Mouse (Mus musculus) myocyte (in vitro differentiated cells): ENCODE results near the gene Rad1. TPM values are rescaled to one million over a fixed set of nuclear protein-coding genes. Genes with fewer than 3 reads are reported as not detected.

ENCODE experiments used
- H3K27me3 ChIP-seq: one replicate; pipeline ENCODE4 v1.6.1; 2011; ENCODE audit not compliant: control insufficient read depth, insufficient read depth, insufficient read length
- H3K36me3 ChIP-seq: one replicate; pipeline ENCODE4 v1.6.1; 2011; ENCODE audit not compliant: control insufficient read depth, insufficient read depth
- H3K4me2 ChIP-seq: one replicate; pipeline ENCODE4 v1.6.1; 2011; ENCODE audit warnings: low read depth, control low read depth
- H3K4me3 ChIP-seq: one replicate; pipeline ENCODE4 v1.5.1; 2011; ENCODE audit warnings: mild to moderate bottlenecking, control low read depth, moderate library complexity
- H3K79me2 ChIP-seq: one replicate; pipeline ENCODE4 v1.6.1; 2011; ENCODE audit not compliant: control insufficient read depth, insufficient read depth
- H3ac ChIP-seq: one replicate; pipeline ENCODE4 v1.6.1; 2011; ENCODE audit not compliant: control insufficient read depth, insufficient read length
- CEBPB ChIP-seq: IDR thresholded peaks from 2 replicates; pipeline ENCODE4 v1.6.1; 2011; ENCODE audit warnings: mild to moderate bottlenecking, moderate library complexity; ENCODE audit not compliant: poor library complexity, insufficient read depth, severe bottlenecking
- E2F4 ChIP-seq: IDR thresholded peaks from one replicate; pipeline ENCODE4 v1.6.1; 2011; ENCODE audit warnings: mild to moderate bottlenecking, control low read depth, moderate library complexity; ENCODE audit not compliant: insufficient read depth
- MAX ChIP-seq: IDR thresholded peaks from one replicate; pipeline ENCODE4 v1.6.1; 2011; ENCODE audit warnings: low read depth, mild to moderate bottlenecking, control low read depth
- MYOD1 ChIP-seq, 3 experiments: IDR thresholded peaks; one replicate each; pipeline ENCODE4 v1.6.1; 2011; ENCODE audit warnings: control low read depth in 2 of 3, low read depth in 2 of 3, mild to moderate bottlenecking in 2 of 3, moderate library complexity in 1 of 3; ENCODE audit not compliant: insufficient read length in 2 of 3, control insufficient read depth in 1 of 3
- MYOG ChIP-seq, 3 experiments: IDR thresholded peaks; one replicate each; pipeline ENCODE4 v1.6.1; 2011; ENCODE audit warnings: control low read depth in 2 of 3, low read depth in 2 of 3, mild to moderate bottlenecking in 2 of 3; ENCODE audit not compliant: insufficient read length in 2 of 3, control insufficient read depth in 1 of 3, insufficient read depth in 1 of 3
- POLR2A ChIP-seq: IDR thresholded peaks from one replicate; pipeline ENCODE4 v1.6.1; 2011; ENCODE audit warnings: low read depth, mild to moderate bottlenecking, control low read depth, moderate library complexity; ENCODE audit not compliant: insufficient read length
- POLR2AphosphoS2 ChIP-seq: IDR thresholded peaks from one replicate; pipeline ENCODE4 v1.6.1; 2011; ENCODE audit warnings: low read depth, control low read depth; ENCODE audit not compliant: insufficient read length
- REST ChIP-seq: IDR thresholded peaks from one replicate; pipeline ENCODE4 v1.6.1; 2011; ENCODE audit warnings: mild to moderate bottlenecking, control low read depth, moderate library complexity; ENCODE audit not compliant: insufficient read depth, insufficient read length
- SRF ChIP-seq: IDR thresholded peaks from one replicate; pipeline ENCODE4 v1.6.1; 2011; ENCODE audit warnings: low read depth; ENCODE audit not compliant: control insufficient read depth, insufficient read length
- TCF12 ChIP-seq: IDR thresholded peaks from one replicate; pipeline ENCODE4 v1.6.1; 2011; ENCODE audit warnings: mild to moderate bottlenecking, control low read depth; ENCODE audit not compliant: poor library complexity, insufficient read depth, severe bottlenecking
- TCF3 ChIP-seq: IDR thresholded peaks from one replicate; pipeline ENCODE4 v1.6.1; 2011; ENCODE audit warnings: low read depth, control low read depth; ENCODE audit not compliant: insufficient read length
- USF1 ChIP-seq: IDR thresholded peaks from one replicate; pipeline ENCODE4 v1.6.1; 2011; ENCODE audit warnings: low read depth, mild to moderate bottlenecking, control low read depth, moderate library complexity
- polyA plus RNA-seq: library from polyadenylated mRNA; unstranded; fragments of >200 nt; fragmentation: generic; extraction: Trizol; gene quantifications from one replicate; pipeline ENCODE4 v1.2.1, GENCODE M21; 2012; ENCODE audit warnings: missing spikeins

The Rad1 gene
- 16.6 TPM for polyA plus RNA-seq

- peak within 1 kb of the TSS; percentile 93 for H3K4me2 ChIP-seq
- peak within 1 kb of the TSS; percentile 64 for H3ac ChIP-seq
- H3K27me3 ChIP-seq = no peaks in the 10 kb centered on the region
- H3K4me3 ChIP-seq = peak within 1 kb of the TSS; percentile 93
- peaks cover 25% of the 10 kb centered on the region for H3K36me3 ChIP-seq
- peaks cover 57% of the 10 kb centered on the region for H3K79me2 ChIP-seq
- TF ChIP-seq USF1 (no peak), TCF12 (no peak), MAX (peak; percentile 93), CEBPB (0 out of 2 replicates have a peak, but pooled peaks have one; percentile 19), POLR2A (peak; percentile 89), TCF3 (no peak), POLR2AphosphoS2 (peak; percentile 88), MYOG (IDR thresholded peaks at IDR 0.05; ENCODE audit: control insufficient read depth in 1 of 3, insufficient read depth in 1 of 3, insufficient read length in 2 of 3, low read depth in 2 of 3) (peak in 2 of 3 experiments; percentile 10 to 58), REST (peak; percentile 34), MYOD1 (IDR thresholded peaks at IDR 0.05; ENCODE audit: control insufficient read depth in 1 of 3, insufficient read length in 2 of 3, low read depth in 2 of 3) (no peak), SRF (peak; percentile 83), E2F4 (peak; percentile 88)
These were observed at the start of gene Rad1, which contains the start of gene Brix1 for GRCm38 (mm10) chr15:10485484-10486364. Gene Rad1, plus strand, starts transcription at chr15:10486018. Gene Brix1, minus strand, starts transcription at chr15:10485947.

GRCm38 (mm10) chr15:10436893-10437292, 48.9 kb upstream of the Rad1 start:
- H3ac ChIP-seq = no peak overlapping the region
- no peak overlapping the region for H3K4me2 ChIP-seq
- peaks cover 12% of the 10 kb centered on the region for H3K36me3 ChIP-seq
- H3K79me2 ChIP-seq = no peaks in the 10 kb centered on the region
- H3K27me3 ChIP-seq = no peaks in the 10 kb centered on the region
- no peak for TF ChIP-seq POLR2AphosphoS2
- TF ChIP-seq REST = no peak
- TF ChIP-seq CEBPB = no peak
- no peak for TF ChIP-seq SRF
- TF ChIP-seq TCF3 = no peak
- no peak for TF ChIP-seq E2F4
- no peak for TF ChIP-seq MYOD1 (IDR thresholded peaks at IDR 0.05; ENCODE audit: control insufficient read depth in 1 of 3, insufficient read length in 2 of 3, low read depth in 2 of 3)
- TF ChIP-seq MAX = no peak
- no peak for TF ChIP-seq TCF12
- TF ChIP-seq USF1 = no peak
- no peak for TF ChIP-seq MYOG (IDR thresholded peaks at IDR 0.05; ENCODE audit: control insufficient read depth in 1 of 3, insufficient read depth in 1 of 3, insufficient read length in 2 of 3, low read depth in 2 of 3)
- no peak for TF ChIP-seq POLR2A
- no peak overlapping the region for H3K4me3 ChIP-seq

- H3K4me2 ChIP-seq = no peak overlapping the region
- H3K4me3 ChIP-seq = no peak overlapping the region
- TF ChIP-seq POLR2AphosphoS2 (no peak), E2F4 (no peak), POLR2A (no peak), SRF (no peak), MYOG (IDR thresholded peaks at IDR 0.05; ENCODE audit: control insufficient read depth in 1 of 3, insufficient read depth in 1 of 3, insufficient read length in 2 of 3, low read depth in 2 of 3) (no peak), TCF3 (no peak), TCF12 (no peak), MAX (no peak), MYOD1 (IDR thresholded peaks at IDR 0.05; ENCODE audit: control insufficient read depth in 1 of 3, insufficient read length in 2 of 3, low read depth in 2 of 3) (no peak), CEBPB (no peak), REST (no peak), USF1 (no peak)
These were observed 45.9 kb upstream of the Rad1 start for GRCm38 (mm10) chr15:10439963-10440362.

GRCm38 (mm10) chr15:10441493-10441892, 44.3 kb upstream of the Rad1 start:
- no peak for TF ChIP-seq USF1
- TF ChIP-seq POLR2A = no peak
- no peak for TF ChIP-seq POLR2AphosphoS2
- TF ChIP-seq E2F4 = no peak
- H3K27me3 ChIP-seq = no peaks in the 10 kb centered on the region
- H3K4me3 ChIP-seq = no peak overlapping the region
- H3K79me2 ChIP-seq = no peaks in the 10 kb centered on the region
- H3K36me3 ChIP-seq = peaks cover 25% of the 10 kb centered on the region
- no peak overlapping the region for H3K4me2 ChIP-seq
- no peak overlapping the region for H3ac ChIP-seq

More at GRCm38 (mm10) chr15:10439963-10440362, 45.9 kb upstream of the Rad1 start:
- Histone ChIP-seq H3ac (no peak overlapping the region), H3K79me2 (no peaks in the 10 kb centered on the region), H3K36me3 (peaks cover 15% of the 10 kb centered on the region), H3K27me3 (no peaks in the 10 kb centered on the region)

DNA sequence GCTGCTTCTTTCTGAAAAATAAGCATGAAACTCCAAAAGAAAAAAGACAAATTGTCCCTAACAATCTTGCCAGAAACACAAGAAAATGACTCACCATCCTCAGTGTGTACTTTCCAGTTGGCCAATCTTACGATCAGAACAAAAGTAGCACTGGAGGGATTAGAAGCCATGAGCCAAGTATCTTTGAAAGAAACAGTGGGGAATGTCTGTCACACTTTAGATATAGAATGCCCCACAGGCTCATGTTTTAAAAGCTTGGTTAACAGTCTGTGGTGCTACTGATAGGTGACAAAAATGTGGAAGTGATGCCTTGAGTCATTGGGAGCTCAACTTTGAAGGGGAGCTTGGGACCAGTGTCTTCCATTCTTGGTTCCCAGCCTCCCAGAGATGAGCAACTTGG, 43.5 kb upstream of the Rad1 start:
- Histone ChIP-seq H3K4me2 (no peak overlapping the region), H3K79me2 (no peaks in the 10 kb centered on the region), H3K36me3 (peaks cover 33% of the 10 kb centered on the region), H3ac (no peak overlapping the region), H3K27me3 (no peaks in the 10 kb centered on the region), H3K4me3 (no peak overlapping the region)
- TF ChIP-seq CEBPB (no peak), E2F4 (no peak), POLR2A (no peak), USF1 (no peak), POLR2AphosphoS2 (no peak), MAX (no peak), TCF12 (no peak), REST (no peak), MYOG (IDR thresholded peaks at IDR 0.05; ENCODE audit: control insufficient read depth in 1 of 3, insufficient read depth in 1 of 3, insufficient read length in 2 of 3, low read depth in 2 of 3) (no peak), TCF3 (no peak), MYOD1 (IDR thresholded peaks at IDR 0.05; ENCODE audit: control insufficient read depth in 1 of 3, insufficient read length in 2 of 3, low read depth in 2 of 3) (no peak), SRF (no peak)
